Mouse (Mus musculus) 3T3-L1 (cell line): Measurements from ENCODE around the gene Nfx1.

Source experiments
- DNase-seq: peaks from one replicate; pipeline ENCODE4 v3.0.0-alpha.2; 2015; ENCODE audit warnings: low read depth, low spot score

Nfx1 gene

GRCm38 (mm10) chr4:40975678-40976077 lies 5.0 kb downstream of the Nfx1 start:
- DNase-seq = no peak

- no peak for DNase-seq
Measured at GRCm38 (mm10) chr4:40976651-40977050, 5.9 kb downstream of the Nfx1 start.

- DNase-seq = no peak
Measured at GRCm38 (mm10) chr4:40979430-40979829, 8.7 kb downstream of the Nfx1 start.

- DNase-seq = peak; percentile 54
Measured at GRCm38 (mm10) chr4:40982486-40982885, 11.8 kb downstream of the Nfx1 start.

GRCm38 (mm10) chr4:40983686-40984085 lies 13.0 kb downstream of the Nfx1 start:
- no peak for DNase-seq

GRCm38 (mm10) chr4:40989633-40990032 lies 18.9 kb downstream of the Nfx1 start:
- no peak for DNase-seq

- DNase-seq = no peak
Measured at GRCm38 (mm10) chr4:40996302-40996701, 25.6 kb downstream of the Nfx1 start.

GRCm38 (mm10) chr4:40997916-40998315 lies 27.2 kb downstream of the Nfx1 start:
- no peak for DNase-seq

- DNase-seq = peak; percentile 67
Measured at GRCm38 (mm10) chr4:41000271-41000670, 29.6 kb downstream of the Nfx1 start.

GRCm38 (mm10) chr4:41000842-41001639 lies 30.3 kb downstream of the Nfx1 start:
- no peak for DNase-seq

- no peak for DNase-seq
Measured at GRCm38 (mm10) chr4:41013351-41013750, 42.6 kb downstream of the Nfx1 start.

- DNase-seq = no peak
Measured at GRCm38 (mm10) chr4:41015798-41016197, 45.1 kb downstream of the Nfx1 start.

GRCm38 (mm10) chr4:41021094-41021493 lies 50.4 kb downstream of the Nfx1 start:
- DNase-seq = no peak

GRCm38 (mm10) chr4:41026086-41026787 lies 55.5 kb downstream of the Nfx1 start:
- DNase-seq = peak; percentile 87

- DNase-seq = no peak
Measured at GRCm38 (mm10) chr4:41027872-41028271, 57.2 kb downstream of the Nfx1 start.

GRCm38 (mm10) chr4:41028272-41028671 lies 57.6 kb downstream of the Nfx1 start:
- peak; percentile 51 for DNase-seq

- DNase-seq = no peak
Measured at GRCm38 (mm10) chr4:41029372-41029771, 58.7 kb downstream of the Nfx1 start.

GRCm38 (mm10) chr4:41031242-41031641 lies 60.5 kb downstream of the Nfx1 start:
- no peak for DNase-seq

GRCm38 (mm10) chr4:41037942-41038341 lies 67.2 kb downstream of the Nfx1 start:
- DNase-seq = peak; percentile 63

- DNase-seq = no peak
Measured at GRCm38 (mm10) chr4:41040983-41041382, 70.3 kb downstream of the Nfx1 start.

- DNase-seq = no peak
Measured at GRCm38 (mm10) chr4:41042880-41043279, 72.2 kb downstream of the Nfx1 start.

- no peak for DNase-seq
Measured at GRCm38 (mm10) chr4:41043961-41044360, 73.3 kb downstream of the Nfx1 start.

GRCm38 (mm10) chr4:41045288-41045687 lies 74.6 kb downstream of the Nfx1 start:
- no peak for DNase-seq
